Mouse (Mus musculus): ENCODE data around the gene Gng7.
A peak's percentile ranks its signal among the peaks of the same experiment; 100 is the strongest.

DNA sequence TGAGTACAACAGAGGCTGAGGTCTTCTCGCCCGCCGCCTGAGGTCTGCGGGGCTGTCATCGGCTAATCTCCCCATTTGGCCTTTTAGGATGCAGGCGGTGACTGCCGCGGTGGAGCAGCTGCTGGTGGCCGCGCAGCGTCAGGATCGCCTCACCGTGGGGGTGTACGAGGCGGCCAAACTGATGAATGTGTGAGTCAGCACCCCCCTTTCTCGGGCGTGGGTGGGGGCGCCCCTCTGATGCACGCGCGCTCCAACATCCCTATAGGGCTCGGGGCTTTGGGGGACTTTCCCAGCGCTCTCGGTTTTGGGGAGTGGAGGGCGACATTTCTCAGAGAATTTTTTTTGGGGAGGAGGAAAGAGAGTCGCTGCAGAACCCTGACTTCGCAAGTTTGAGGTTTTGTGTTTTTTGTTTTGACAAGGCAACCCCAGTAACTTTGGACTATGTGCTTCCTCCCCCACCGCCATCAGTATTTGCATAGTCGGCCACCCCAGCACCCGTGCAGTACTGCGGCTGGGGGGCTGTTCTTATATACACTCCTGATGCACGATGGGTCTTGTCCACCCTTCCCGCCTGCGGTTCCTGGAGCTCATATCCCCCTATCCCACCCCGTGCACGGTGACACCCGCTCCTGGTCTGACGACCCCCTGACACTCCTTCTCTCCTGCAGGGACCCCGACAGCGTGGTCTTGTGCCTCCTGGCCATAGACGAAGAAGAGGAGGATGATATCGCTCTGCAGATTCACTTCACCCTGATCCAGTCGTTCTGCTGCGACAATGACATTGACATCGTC, 84.2 kb downstream of the Gng7 start:
- peak; percentile 1; the same call in 1 of the 2 replicates for TF ChIP-seq CTCF (IDR thresholded peaks at IDR 0.05; ENCODE audit: low read depth)
- TF ChIP-seq EP300 (IDR thresholded peaks at IDR 0.05; ENCODE audit: low read depth), result no peak
